Mouse (Mus musculus) midbrain, embryonic 11.5 days (tissue): ENCODE results near the gene Dusp3. TPM values are rescaled to one million over a fixed set of nuclear protein-coding genes. Genes with fewer than 3 reads are reported as not detected.

Experiments used
- ATAC-seq: fragments of 200-750 bp; cut with Nextera tagmentation; 2 replicates; pipeline ENCODE4 v1.8.0; 2017; ENCODE audit warnings: moderate TSS enrichment, moderate library complexity; ENCODE audit not compliant: low FRiP score
- DNase-seq: peaks from one replicate; pipeline ENCODE4 v3.0.0; 2015; ENCODE audit warnings: low spot score; ENCODE audit errors: missing footprints
- H3K27ac ChIP-seq: fragments of 300-500 bp; sonication (generic); 2 replicates; pipeline ENCODE4 v1.5.1; 2014; ENCODE audit warnings: low read depth, low read length
- H3K27me3 ChIP-seq: fragments of 300-500 bp; sonication (generic); 2 replicates; pipeline ENCODE4 v1.6.1; 2014; ENCODE audit warnings: mild to moderate bottlenecking, low read length, moderate library complexity, mixed read lengths; ENCODE audit not compliant: control insufficient read depth, insufficient read depth
- H3K36me3 ChIP-seq: fragments of 300-500 bp; sonication (generic); 2 replicates; pipeline ENCODE4 v1.6.1; 2014; ENCODE audit warnings: mild to moderate bottlenecking, low read length, moderate library complexity, mixed read lengths; ENCODE audit not compliant: control insufficient read depth, insufficient read depth
- H3K4me1 ChIP-seq: fragments of 300-500 bp; sonication (generic); 2 replicates; pipeline ENCODE4 v1.6.1; 2014; ENCODE audit warnings: low read length; ENCODE audit not compliant: control insufficient read depth, insufficient read depth
- H3K4me2 ChIP-seq: fragments of 300-500 bp; sonication (generic); 2 replicates; pipeline ENCODE4 v1.6.1; 2014; ENCODE audit warnings: mild to moderate bottlenecking, moderate library complexity
- H3K4me3 ChIP-seq: fragments of 300-500 bp; sonication (generic); 2 replicates; pipeline ENCODE4 v1.5.1; 2014; ENCODE audit warnings: low read depth, low read length
- H3K9ac ChIP-seq: fragments of 300-500 bp; sonication (generic); 2 replicates; pipeline ENCODE4 v1.6.1; 2014; ENCODE audit warnings: low read length
- H3K9me3 ChIP-seq: fragments of 300-500 bp; sonication (generic); 2 replicates; pipeline ENCODE4 v1.6.1; 2016; ENCODE audit warnings: low read length; ENCODE audit not compliant: control insufficient read depth
- WGBS: fragments of 180-500 bp; shearing (Covaris S2); extraction: QIAGEN DNeasy Blood & Tissue Kit; methylation state at CpG from one replicate; pipeline ENCODE4 v1.1.7; 2014; 5-methylcytosine and 5-hydroxymethylcytosine counted together
- polyA plus RNA-seq: library from polyadenylated mRNA; unstranded; fragments of >200 nt; fragmentation: Nextera tagmentation; extraction: Ambion mirVana; gene quantifications from 2 replicates; pipeline ENCODE4 v1.2.1, GENCODE M21; 2014

Gene Dusp3
- polyA plus RNA-seq: 11.1 and 11.6 TPM in 2 replicates

DNA sequence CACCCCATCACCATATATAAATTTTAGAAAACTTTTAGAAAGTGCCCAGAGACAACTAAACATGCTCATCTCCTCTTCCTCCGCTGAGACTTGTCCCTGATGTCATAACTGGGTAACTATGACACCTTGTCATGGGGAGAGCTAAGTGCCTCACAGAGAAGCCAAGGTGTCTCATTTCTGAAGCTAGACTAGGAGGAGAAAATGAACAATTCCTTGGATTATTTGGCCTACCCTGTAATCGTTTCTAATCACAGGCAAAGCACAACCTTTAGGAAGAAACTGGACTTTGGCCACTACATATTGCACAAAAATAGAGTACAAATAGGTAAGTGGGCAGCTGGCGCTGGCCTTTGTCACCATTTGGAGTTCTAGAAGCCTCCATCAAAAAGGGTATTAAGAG, at the start of gene Dusp3:
Gene Dusp3, minus strand, starts transcription at position 101 of the 400 bp plus-strand sequence.
- Histone ChIP-seq H3K4me3 (no peak within 1 kb of the TSS), H3K36me3 (no peaks in the 10 kb centered on the region), H3K4me1 (peaks cover 7% of the 10 kb centered on the region; the same call in 1 of the 2 replicates), H3K27me3 (no peaks in the 10 kb centered on the region; the same call in 1 of the 2 replicates), H3K27ac (no peak within 1 kb of the TSS), H3K9me3 (no peaks in the 10 kb centered on the region), H3K4me2 (no peak within 1 kb of the TSS), H3K9ac (no peak within 1 kb of the TSS)
- no peak for DNase-seq
- no peak for ATAC-seq
- WGBS: 82% methylated on average over 3 of the region's 3 CpGs

DNA sequence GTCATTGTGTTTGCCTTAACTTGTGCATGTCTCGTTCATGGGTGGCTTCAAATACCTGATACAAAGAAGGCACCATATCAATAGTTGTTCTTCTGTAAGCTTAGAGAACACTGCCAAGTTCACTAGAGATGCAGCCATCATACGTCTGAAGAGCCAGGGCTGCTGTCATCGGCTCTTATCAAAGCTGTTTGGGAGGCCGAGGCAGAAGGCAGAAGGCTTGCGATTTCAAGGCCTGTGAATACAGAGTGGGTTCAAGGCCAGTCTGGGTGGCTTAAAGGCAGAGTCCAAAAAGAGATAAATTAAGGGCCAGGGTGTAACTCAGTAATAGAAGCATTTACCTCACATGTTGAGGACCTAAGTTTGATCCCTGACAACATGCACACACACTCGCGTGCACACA, 49.5 kb upstream of the Dusp3 start:
- DNase-seq (peak; percentile 78), ATAC-seq (no peak)
- Histone ChIP-seq H3K4me3 (no peak overlapping the region), H3K36me3 (no peaks in the 10 kb centered on the region), H3K9me3 (no peaks in the 10 kb centered on the region), H3K9ac (no peak overlapping the region), H3K27ac (no peak overlapping the region), H3K27me3 (no peaks in the 10 kb centered on the region), H3K4me1 (no peaks in the 10 kb centered on the region), H3K4me2 (no peak overlapping the region)
- WGBS: 81% methylated on average over 7 of the region's 7 CpGs

DNA sequence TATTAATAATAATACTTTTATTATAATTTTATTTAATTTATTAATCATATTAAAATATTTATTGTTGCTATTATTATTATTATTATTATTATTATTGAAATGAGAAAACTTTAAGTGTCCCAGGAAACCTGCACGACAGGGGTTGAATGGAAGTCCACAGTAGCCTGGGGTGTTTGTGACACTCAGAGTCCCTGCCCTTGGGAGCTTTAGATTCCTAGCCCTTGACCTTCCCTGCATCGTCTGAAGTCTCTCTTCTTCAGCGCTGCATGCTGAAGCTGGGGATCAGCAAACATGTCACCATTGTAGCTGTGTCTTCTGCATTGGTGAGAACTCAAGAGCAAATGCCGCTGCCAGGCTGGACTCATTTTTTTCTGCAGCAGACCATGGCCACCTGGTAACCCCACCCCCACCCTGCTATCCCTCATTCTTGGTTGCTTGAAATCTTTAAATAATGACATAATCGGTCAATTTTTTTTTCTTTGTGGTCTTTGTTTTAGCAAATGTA, 48.7 kb upstream of the Dusp3 start:
- H3K36me3 ChIP-seq: no peaks in the 10 kb centered on the region
- ATAC-seq: no peak
- no peak overlapping the region for H3K4me3 ChIP-seq
- H3K9ac ChIP-seq: no peak overlapping the region
- WGBS: 75% methylated on average over 5 of the region's 5 CpGs
- no peaks in the 10 kb centered on the region for H3K27me3 ChIP-seq
- no peaks in the 10 kb centered on the region for H3K9me3 ChIP-seq
- no peak overlapping the region for H3K4me2 ChIP-seq
- peak; percentile 67 for DNase-seq
- H3K4me1 ChIP-seq: no peaks in the 10 kb centered on the region
- no peak overlapping the region for H3K27ac ChIP-seq

DNA sequence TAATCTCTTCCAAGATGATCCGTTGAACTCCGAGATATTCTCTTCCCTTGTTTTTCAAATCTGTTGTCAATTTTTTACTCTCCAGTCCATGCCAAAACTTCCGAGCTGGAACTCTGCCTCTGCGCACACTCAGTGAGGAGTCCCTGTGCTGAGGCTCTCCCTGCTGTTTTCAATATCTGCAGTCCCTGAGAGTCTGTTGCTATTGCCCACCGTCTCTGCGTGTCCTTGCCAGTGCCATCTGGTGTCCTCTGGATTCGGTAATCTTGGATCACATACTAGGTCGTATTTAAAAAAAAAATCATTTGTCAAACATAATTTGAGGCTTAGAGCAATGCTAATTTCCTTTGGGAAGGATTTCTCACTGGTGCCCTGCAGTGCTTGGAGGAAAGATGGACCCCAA, 48.1 kb upstream of the Dusp3 start:
- H3K36me3 ChIP-seq: no peaks in the 10 kb centered on the region
- no peak overlapping the region for H3K4me2 ChIP-seq
- WGBS: 71% methylated on average over 8 of the region's 8 CpGs
- H3K4me1 ChIP-seq: no peaks in the 10 kb centered on the region
- H3K4me3 ChIP-seq: no peak overlapping the region
- DNase-seq (peak; percentile 80), ATAC-seq (no peak)
- H3K9ac ChIP-seq: no peak overlapping the region
- H3K9me3 ChIP-seq: no peaks in the 10 kb centered on the region
- no peak overlapping the region for H3K27ac ChIP-seq
- no peaks in the 10 kb centered on the region for H3K27me3 ChIP-seq

DNA sequence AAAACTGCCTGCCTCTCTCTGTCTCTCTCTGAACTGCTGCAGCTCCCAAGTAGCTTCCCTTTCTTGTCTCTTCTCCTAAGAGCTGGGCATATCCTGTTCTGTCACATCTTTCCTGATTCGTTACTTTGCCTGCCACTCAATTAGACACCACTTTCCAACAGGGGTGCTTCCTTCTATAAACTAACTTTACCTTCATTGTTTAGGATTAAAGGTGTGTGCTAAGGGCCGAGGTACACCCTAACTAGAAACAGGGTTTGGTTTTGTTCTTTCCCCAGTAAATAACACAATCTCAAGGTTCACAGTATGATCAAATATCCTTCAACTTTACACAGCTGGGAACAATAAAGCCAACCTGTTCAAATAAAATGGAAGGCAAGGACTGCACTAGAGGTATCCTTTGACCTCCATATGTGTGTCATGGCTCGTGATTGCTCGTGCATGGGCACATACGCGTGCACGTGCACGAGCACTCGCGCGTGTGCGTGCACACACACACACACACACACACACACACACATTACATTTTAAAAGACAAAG, 46.3 kb upstream of the Dusp3 start:
- no peak overlapping the region for H3K4me2 ChIP-seq
- H3K4me1 ChIP-seq: no peaks in the 10 kb centered on the region
- H3K9me3 ChIP-seq: no peaks in the 10 kb centered on the region
- peak; percentile 45 for DNase-seq
- H3K27ac ChIP-seq: no peak overlapping the region
- no peaks in the 10 kb centered on the region for H3K36me3 ChIP-seq
- no peaks in the 10 kb centered on the region for H3K27me3 ChIP-seq
- 93% methylated on average over 12 of the region's 12 CpGs for WGBS
- H3K4me3 ChIP-seq: no peak overlapping the region
- no peak for ATAC-seq
- no peak overlapping the region for H3K9ac ChIP-seq

DNA sequence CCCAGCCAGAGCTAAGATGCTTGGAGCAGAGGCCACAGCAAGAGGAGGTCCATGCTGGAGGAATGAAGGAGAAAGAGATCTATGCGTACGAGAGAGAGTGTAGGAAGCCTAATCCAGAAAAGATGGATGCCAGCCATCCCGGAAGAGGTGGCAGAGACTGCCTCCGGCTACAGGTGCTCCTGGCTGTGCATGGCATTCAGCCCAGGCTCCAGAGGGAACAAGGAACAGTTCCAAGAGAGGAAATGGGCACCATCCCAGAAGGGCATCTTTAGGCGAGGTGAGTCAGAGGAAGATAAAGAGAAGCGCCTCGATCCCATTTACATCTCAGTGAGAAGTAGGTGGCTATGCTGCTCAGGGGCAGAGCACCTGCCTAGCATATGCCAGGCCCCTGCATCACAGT, 44.3 kb upstream of the Dusp3 start:
- 80% methylated on average over 7 of the region's 7 CpGs for WGBS
- Histone ChIP-seq H3K27me3 (no peaks in the 10 kb centered on the region), H3K9me3 (no peaks in the 10 kb centered on the region), H3K36me3 (no peaks in the 10 kb centered on the region), H3K27ac (no peak overlapping the region), H3K4me3 (no peak overlapping the region), H3K4me2 (no peak overlapping the region), H3K9ac (no peak overlapping the region), H3K4me1 (peaks cover 6% of the 10 kb centered on the region; the same call in 1 of the 2 replicates)
- DNase-seq (no peak), ATAC-seq (no peak)

DNA sequence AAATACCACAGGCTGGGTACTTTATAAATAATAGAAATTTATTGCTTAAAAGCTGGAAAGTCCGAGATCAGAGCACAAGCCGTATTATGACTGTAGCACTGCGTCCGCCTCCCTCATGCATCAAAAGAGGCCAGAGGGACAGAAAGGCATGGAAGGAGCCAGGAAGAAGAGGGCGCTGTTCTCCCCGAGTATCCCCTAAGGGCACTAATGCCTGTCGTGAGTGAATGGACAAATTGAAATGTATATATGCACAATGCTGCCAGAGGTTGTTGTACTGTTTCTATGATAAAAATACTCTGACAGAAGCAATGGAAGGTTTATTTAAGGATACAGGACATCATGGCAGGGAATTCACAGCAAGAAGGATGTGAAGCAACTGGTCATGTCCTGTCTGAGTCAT, 43.2 kb upstream of the Dusp3 start:
- ATAC-seq: no peak
- Histone ChIP-seq H3K9ac (no peak overlapping the region), H3K4me2 (no peak overlapping the region), H3K27ac (no peak overlapping the region), H3K4me3 (no peak overlapping the region), H3K9me3 (no peaks in the 10 kb centered on the region), H3K27me3 (peaks cover 3% of the 10 kb centered on the region; the same call in 1 of the 2 replicates), H3K4me1 (peaks cover 17% of the 10 kb centered on the region), H3K36me3 (no peaks in the 10 kb centered on the region)
- WGBS: 38% methylated on average over 7 of the region's 7 CpGs
- DNase-seq: peak; percentile 78

DNA sequence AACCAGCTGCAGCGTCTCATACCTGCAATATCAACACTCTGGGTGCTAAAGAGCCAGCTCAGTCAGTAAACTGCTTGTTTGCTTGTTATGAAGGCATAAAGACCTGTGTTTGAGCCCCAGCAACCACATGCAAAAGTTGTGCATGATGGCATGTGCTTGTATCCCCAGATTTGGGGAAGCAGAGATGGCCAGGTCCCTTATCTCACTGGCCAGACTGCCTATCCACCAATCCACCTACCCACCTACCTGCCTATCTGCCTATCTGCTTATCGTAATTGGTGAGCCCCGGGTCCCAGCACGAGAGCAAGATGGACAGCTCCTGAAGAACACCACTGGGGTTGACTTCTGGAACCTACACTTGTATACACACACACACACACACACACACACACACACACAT, 42.5 kb upstream of the Dusp3 start:
- Histone ChIP-seq H3K4me3 (no peak overlapping the region), H3K4me2 (no peak overlapping the region), H3K27ac (no peak overlapping the region), H3K36me3 (no peaks in the 10 kb centered on the region), H3K9ac (no peak overlapping the region), H3K27me3 (peaks cover 3% of the 10 kb centered on the region; the same call in 1 of the 2 replicates), H3K4me1 (peaks cover 17% of the 10 kb centered on the region), H3K9me3 (no peaks in the 10 kb centered on the region)
- ATAC-seq: no peak
- WGBS: 92% methylated on average over 4 of the region's 4 CpGs
- peak; percentile 61 for DNase-seq

DNA sequence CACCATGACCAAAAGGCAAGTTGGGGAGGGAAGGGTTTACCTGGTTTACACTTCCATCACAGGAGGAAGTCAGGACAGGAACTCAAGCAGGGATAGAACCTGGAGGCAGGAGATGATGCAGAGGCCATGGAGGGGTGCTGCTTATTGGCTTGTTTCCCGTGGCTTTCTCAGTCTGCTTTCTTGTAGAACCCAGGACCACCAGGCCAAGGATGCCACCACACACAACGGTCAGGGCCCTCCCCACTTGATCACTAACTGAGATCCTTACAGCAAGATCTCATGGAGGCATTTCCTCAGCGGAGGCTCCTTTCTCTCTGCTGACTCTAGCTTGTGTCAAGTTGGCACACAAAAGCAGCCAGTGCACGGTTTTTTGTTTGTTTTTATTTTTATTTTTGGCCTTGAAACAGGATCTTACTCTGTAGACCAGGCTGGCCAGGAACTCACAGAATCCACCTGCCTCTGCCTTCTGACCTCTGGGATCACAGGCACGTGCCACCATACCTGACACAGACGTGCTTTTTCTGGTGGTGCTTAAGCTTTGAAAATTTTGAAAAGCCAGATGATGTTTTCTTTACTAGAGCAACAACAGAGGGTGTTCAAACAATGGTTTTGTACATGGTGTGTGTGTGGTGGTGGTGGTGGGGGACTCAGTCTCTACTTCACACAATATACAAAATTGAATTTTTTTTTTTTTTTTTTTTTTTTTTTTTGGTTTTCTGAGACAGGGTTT, 41.4 kb upstream of the Dusp3 start, which contains the start of gene Mpp3:
Gene Mpp3, minus strand, starts transcription at position 375 of the 730 bp plus-strand sequence.
- H3K4me3 ChIP-seq: peak within 1 kb of the TSS; percentile 69; the same call in 1 of the 2 replicates
- peak; percentile 86 for DNase-seq
- H3K4me2 ChIP-seq: peak within 1 kb of the TSS; percentile 88
- H3K9me3 ChIP-seq: no peaks in the 10 kb centered on the region
- H3K27ac ChIP-seq: peak within 1 kb of the TSS; percentile 33; the same call in 1 of the 2 replicates
- ATAC-seq: no peak
- peaks cover 3% of the 10 kb centered on the region; the same call in 1 of the 2 replicates for H3K27me3 ChIP-seq
- peaks cover 17% of the 10 kb centered on the region for H3K4me1 ChIP-seq
- H3K9ac ChIP-seq: peak within 1 kb of the TSS; percentile 81
- 74% methylated on average over 6 of the region's 6 CpGs for WGBS
- H3K36me3 ChIP-seq: no peaks in the 10 kb centered on the region
